Mouse (Mus musculus): Measurements from ENCODE around the gene Ubac2. TPM values are rescaled to one million over a fixed set of nuclear protein-coding genes. Genes with fewer than 3 reads are reported as not detected.

Gene Ubac2
- polyA plus RNA-seq, 1 experiment from 2014 or later: 48.9 TPM

DNA sequence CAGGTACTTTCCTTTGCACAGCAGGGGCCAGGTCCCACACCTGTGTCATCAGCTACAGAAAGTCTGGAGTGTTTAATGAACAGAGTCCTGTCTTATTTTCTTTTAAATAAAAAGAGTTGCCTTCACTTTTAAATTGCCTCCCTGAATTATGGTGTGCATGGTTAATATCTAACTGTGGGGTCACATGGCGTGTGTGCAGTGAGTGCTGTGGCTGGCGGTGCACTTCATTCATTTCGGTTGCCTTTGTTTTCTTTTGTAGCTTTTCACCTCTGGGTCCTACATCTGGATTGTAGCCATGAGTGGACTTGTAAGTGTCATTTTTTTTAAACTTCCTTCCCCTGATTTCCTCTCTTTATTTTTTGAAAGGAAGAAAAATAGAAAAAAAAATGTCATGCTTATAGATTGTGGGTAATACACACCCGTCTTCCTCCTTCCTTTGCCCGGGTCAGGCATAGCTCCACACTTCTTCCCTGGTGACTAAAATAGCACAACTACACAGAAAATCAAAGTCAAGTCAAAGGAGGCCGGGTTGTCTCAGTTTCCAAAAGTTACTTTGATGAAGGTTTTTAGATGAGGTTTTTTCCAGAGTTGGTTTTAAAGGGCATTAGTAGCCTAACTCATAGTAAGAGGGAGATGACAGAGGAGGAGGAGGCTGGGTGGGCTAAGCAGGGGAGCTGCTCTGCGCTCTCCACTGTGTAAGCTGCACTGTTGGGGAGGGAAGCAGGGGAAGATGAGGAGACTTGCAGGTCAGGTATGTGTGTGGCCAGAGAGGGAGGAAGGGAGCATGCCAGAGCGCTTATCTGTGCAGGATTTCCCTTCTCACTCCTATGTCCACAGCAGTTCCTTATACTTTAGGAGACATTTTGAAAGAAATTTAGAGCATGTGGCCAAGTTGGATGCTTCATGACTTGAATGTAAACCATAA is 104.9 kb downstream of the Ubac2 start:
- Histone ChIP-seq H3K4me1 (ENCODE audit: control insufficient read depth, insufficient read depth, low read depth, low read length) (no peaks in the 10 kb centered on the region), H3K27me3 (replicated peaks; ENCODE audit: control insufficient read depth, insufficient read depth, low read length) (no peaks in the 10 kb centered on the region), H3K4me2 (ENCODE audit: low read length) (no peak overlapping the region), H3K36me3 (ENCODE audit: control insufficient read depth, insufficient read depth, low read length) (no peaks in the 10 kb centered on the region), H3K27ac (ENCODE audit: low read depth, low read length) (no peak overlapping the region; the same call in 1 of the 2 replicates), H3K9ac (ENCODE audit: low read depth, low read length) (no peak overlapping the region), H3K4me3 (ENCODE audit: low read length) (no peak overlapping the region), H3K9me3 (ENCODE audit: control insufficient read depth, low read length) (no peaks in the 10 kb centered on the region)
- no peak for ATAC-seq
- 72% methylated on average over 8 of the region's 8 CpGs for WGBS

DNA sequence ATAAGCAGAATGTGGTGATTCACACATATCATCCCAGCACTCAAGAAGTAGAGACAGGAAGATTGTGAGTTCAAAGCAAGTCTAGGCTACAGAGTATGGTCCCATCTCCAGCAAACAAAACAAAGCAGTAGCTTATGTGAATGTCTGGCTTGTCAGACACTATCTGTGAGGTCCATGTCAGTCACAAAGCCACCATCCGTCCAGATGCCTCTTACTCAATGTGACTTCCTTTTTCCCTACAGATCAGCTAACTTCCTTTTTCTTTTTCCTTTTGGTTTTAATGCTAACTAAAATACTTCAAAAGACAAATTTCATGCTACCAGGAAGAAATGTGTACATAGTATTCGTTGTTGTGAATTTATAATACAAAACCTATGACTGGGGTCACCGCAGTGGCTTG is 107.1 kb downstream of the Ubac2 start:
- H3K4me2 ChIP-seq (ENCODE audit: low read length): no peak overlapping the region
- no peak overlapping the region for H3K9ac ChIP-seq (ENCODE audit: low read depth, low read length)
- ATAC-seq: no peak
- no peaks in the 10 kb centered on the region for H3K36me3 ChIP-seq (ENCODE audit: control insufficient read depth, insufficient read depth, low read length)
- no peak overlapping the region for H3K27ac ChIP-seq (ENCODE audit: low read depth, low read length)
- WGBS: 87% methylated on average over 3 of the region's 3 CpGs
- H3K4me1 ChIP-seq (ENCODE audit: control insufficient read depth, insufficient read depth, low read depth, low read length): no peaks in the 10 kb centered on the region
- H3K27me3 ChIP-seq (replicated peaks; ENCODE audit: control insufficient read depth, insufficient read depth, low read length): no peaks in the 10 kb centered on the region
- H3K4me3 ChIP-seq (ENCODE audit: low read length): no peak overlapping the region
- no peaks in the 10 kb centered on the region for H3K9me3 ChIP-seq (ENCODE audit: control insufficient read depth, low read length)

DNA sequence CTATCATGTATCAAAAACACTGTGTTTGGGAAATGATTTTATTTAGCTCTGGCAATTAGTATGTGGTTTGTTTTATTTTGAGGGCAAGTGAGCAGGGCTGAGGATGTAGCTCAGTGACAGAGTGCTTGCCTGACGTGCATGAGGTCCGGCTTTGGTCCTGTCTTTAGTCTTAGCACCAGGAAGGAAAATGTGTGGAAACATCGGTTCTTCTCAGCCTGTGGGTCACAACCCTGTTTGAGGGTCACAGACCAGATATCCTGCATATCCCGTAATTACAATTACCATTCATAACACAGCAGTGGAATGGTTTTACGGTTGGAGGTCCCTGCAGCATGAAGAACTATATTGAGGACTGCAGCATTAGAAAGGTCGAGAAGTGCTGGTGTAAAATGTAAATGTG is 107.6 kb downstream of the Ubac2 start:
- no peaks in the 10 kb centered on the region for H3K9me3 ChIP-seq (ENCODE audit: control insufficient read depth, low read length)
- no peaks in the 10 kb centered on the region for H3K27me3 ChIP-seq (replicated peaks; ENCODE audit: control insufficient read depth, insufficient read depth, low read length)
- no peak overlapping the region for H3K9ac ChIP-seq (ENCODE audit: low read depth, low read length)
- H3K4me2 ChIP-seq (ENCODE audit: low read length): no peak overlapping the region
- no peak for ATAC-seq
- no peaks in the 10 kb centered on the region for H3K4me1 ChIP-seq (ENCODE audit: control insufficient read depth, insufficient read depth, low read depth, low read length)
- H3K27ac ChIP-seq (ENCODE audit: low read depth, low read length): no peak overlapping the region
- no peaks in the 10 kb centered on the region for H3K36me3 ChIP-seq (ENCODE audit: control insufficient read depth, insufficient read depth, low read length)
- no peak overlapping the region for H3K4me3 ChIP-seq (ENCODE audit: low read length)
- WGBS: 82% methylated on average over 6 of the region's 6 CpGs

DNA sequence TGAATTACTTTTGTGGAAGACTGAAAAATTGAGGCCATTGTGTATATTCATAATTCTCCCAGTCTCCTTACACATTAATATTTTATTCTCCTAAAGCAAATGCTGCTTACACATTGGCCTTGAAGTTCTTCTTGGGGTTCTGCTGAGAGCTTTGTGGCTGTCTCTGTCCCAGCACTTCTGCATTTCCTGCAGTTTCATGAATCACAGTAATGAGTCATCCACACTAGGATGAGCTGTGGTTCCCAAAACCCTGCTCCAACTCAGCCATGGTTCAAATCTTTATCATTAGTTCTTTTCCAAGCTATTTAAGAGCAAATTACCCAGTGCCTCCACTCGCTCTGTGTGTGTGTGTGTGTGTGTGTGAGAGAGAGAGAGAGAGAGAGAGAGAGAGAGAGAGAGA is 108.9 kb downstream of the Ubac2 start:
- 81% methylated on average over 1 of the region's 1 CpGs for WGBS
- no peaks in the 10 kb centered on the region for H3K4me1 ChIP-seq (ENCODE audit: control insufficient read depth, insufficient read depth, low read depth, low read length)
- no peak overlapping the region for H3K4me2 ChIP-seq (ENCODE audit: low read length)
- H3K9me3 ChIP-seq (ENCODE audit: control insufficient read depth, low read length): no peaks in the 10 kb centered on the region
- no peak overlapping the region for H3K4me3 ChIP-seq (ENCODE audit: low read length)
- no peaks in the 10 kb centered on the region for H3K27me3 ChIP-seq (replicated peaks; ENCODE audit: control insufficient read depth, insufficient read depth, low read length)
- H3K9ac ChIP-seq (ENCODE audit: low read depth, low read length): no peak overlapping the region
- no peak for ATAC-seq
- no peak overlapping the region for H3K27ac ChIP-seq (ENCODE audit: low read depth, low read length)
- no peaks in the 10 kb centered on the region for H3K36me3 ChIP-seq (ENCODE audit: control insufficient read depth, insufficient read depth, low read length)

DNA sequence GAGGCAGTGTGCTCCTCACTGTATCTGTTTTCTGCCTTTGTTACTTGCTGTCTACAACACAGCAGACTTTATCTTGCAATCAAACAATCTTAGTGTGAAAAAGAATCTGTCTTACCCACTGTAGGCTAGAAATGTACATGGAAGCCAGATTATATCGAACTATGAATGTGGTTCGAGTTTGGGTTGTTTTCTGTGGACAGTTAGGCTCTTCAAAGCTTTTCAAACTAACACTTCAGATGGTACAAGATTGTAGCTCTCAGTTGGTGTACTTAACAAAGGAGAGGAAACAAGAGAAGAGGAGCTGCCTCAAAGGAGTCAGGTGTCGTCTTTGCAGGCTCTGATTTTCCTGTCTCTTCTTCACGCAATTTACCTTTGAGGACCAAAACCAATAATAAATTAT is 109.3 kb downstream of the Ubac2 start:
- Histone ChIP-seq H3K27ac (ENCODE audit: low read depth, low read length) (no peak overlapping the region), H3K9ac (ENCODE audit: low read depth, low read length) (no peak overlapping the region), H3K4me2 (ENCODE audit: low read length) (no peak overlapping the region), H3K4me3 (ENCODE audit: low read length) (no peak overlapping the region), H3K27me3 (replicated peaks; ENCODE audit: control insufficient read depth, insufficient read depth, low read length) (no peaks in the 10 kb centered on the region), H3K36me3 (ENCODE audit: control insufficient read depth, insufficient read depth, low read length) (no peaks in the 10 kb centered on the region), H3K4me1 (ENCODE audit: control insufficient read depth, insufficient read depth, low read depth, low read length) (no peaks in the 10 kb centered on the region), H3K9me3 (ENCODE audit: control insufficient read depth, low read length) (no peaks in the 10 kb centered on the region)
- WGBS: 90% methylated on average over 4 of the region's 4 CpGs
- no peak for ATAC-seq

DNA sequence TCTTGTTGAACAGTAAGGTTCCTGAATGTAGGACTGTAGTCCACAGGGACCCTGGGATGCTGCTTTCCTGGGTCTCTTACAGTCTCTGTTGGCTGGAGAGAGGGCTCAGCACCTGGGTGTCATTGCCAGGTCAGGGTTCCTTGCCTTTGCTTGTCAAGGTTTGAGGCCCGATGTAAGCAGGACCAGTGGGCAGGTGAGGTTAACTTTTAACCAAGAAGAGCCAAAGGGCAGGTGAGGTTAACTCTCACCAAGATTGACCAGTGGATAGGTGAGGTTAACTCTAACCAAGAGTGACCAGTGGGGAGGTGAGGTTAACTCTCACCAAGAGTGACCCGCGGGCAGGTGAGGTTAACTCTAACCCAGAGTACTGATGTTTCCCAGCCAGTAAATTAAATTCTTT is 110.9 kb downstream of the Ubac2 start:
- H3K4me1 ChIP-seq (ENCODE audit: control insufficient read depth, insufficient read depth, low read depth, low read length): no peaks in the 10 kb centered on the region
- no peaks in the 10 kb centered on the region for H3K9me3 ChIP-seq (ENCODE audit: control insufficient read depth, low read length)
- H3K4me3 ChIP-seq (ENCODE audit: low read length): no peak overlapping the region
- no peak overlapping the region for H3K9ac ChIP-seq (ENCODE audit: low read depth, low read length)
- no peak overlapping the region for H3K4me2 ChIP-seq (ENCODE audit: low read length)
- peaks cover 3% of the 10 kb centered on the region for H3K36me3 ChIP-seq (ENCODE audit: control insufficient read depth, insufficient read depth, low read length)
- 95% methylated on average over 3 of the region's 3 CpGs for WGBS
- H3K27me3 ChIP-seq (replicated peaks; ENCODE audit: control insufficient read depth, insufficient read depth, low read length): no peaks in the 10 kb centered on the region
- no peak overlapping the region for H3K27ac ChIP-seq (ENCODE audit: low read depth, low read length)
- no peak for ATAC-seq

DNA sequence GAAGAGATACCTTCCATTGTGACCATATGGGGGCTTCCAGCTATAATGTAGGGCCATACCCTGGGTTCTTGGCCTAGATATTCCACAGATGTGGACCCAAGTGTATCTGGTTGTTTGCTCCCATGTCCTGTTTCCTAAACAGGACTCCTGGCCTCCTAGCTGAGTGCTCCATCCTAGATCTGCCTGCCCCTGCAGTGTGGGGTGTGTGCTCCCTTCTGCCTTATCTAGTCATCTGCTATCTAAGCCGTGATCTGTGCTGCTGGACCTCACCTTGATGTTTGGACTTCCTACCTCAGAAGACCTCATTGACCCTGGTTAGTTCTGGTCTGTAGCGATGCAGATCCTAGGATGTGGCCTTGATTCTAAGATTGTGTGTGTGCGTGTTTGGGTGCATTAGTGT is 111.4 kb downstream of the Ubac2 start:
- Histone ChIP-seq H3K4me3 (ENCODE audit: low read length) (no peak overlapping the region), H3K4me1 (ENCODE audit: control insufficient read depth, insufficient read depth, low read depth, low read length) (no peaks in the 10 kb centered on the region), H3K4me2 (ENCODE audit: low read length) (no peak overlapping the region), H3K9me3 (ENCODE audit: control insufficient read depth, low read length) (no peaks in the 10 kb centered on the region), H3K36me3 (ENCODE audit: control insufficient read depth, insufficient read depth, low read length) (peaks cover 8% of the 10 kb centered on the region), H3K9ac (ENCODE audit: low read depth, low read length) (no peak overlapping the region), H3K27ac (ENCODE audit: low read depth, low read length) (no peak overlapping the region), H3K27me3 (replicated peaks; ENCODE audit: control insufficient read depth, insufficient read depth, low read length) (no peaks in the 10 kb centered on the region)
- no peak for ATAC-seq
- WGBS: 100% methylated on average over 3 of the region's 3 CpGs

DNA sequence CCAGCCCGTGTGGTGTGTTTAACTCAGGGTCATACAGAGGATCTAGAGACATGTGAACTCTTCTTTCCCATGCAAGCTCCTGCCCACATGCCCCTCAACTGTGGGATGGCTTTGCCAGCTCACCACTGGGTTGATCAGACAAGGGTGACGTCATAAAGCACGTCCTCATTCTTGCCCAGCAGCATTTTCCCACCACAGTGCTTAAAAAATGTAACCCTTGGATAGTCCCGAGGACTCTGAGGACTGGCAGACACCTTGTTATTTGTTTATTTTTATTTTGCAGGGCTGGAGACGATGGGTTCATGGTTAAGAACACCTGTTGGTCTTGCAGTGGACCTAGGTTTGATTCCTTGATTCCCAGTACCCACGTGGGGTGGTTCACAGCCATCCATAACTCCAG is 112.5 kb downstream of the Ubac2 start:
- peaks cover 10% of the 10 kb centered on the region for H3K36me3 ChIP-seq (ENCODE audit: control insufficient read depth, insufficient read depth, low read length)
- H3K4me1 ChIP-seq (ENCODE audit: control insufficient read depth, insufficient read depth, low read depth, low read length): no peaks in the 10 kb centered on the region
- no peak overlapping the region for H3K27ac ChIP-seq (ENCODE audit: low read depth, low read length)
- H3K4me2 ChIP-seq (ENCODE audit: low read length): no peak overlapping the region
- no peak overlapping the region for H3K9ac ChIP-seq (ENCODE audit: low read depth, low read length)
- no peak for ATAC-seq
- H3K27me3 ChIP-seq (replicated peaks; ENCODE audit: control insufficient read depth, insufficient read depth, low read length): no peaks in the 10 kb centered on the region
- WGBS: 92% methylated on average over 6 of the region's 6 CpGs
- no peaks in the 10 kb centered on the region for H3K9me3 ChIP-seq (ENCODE audit: control insufficient read depth, low read length)
- H3K4me3 ChIP-seq (ENCODE audit: low read length): no peak overlapping the region

DNA sequence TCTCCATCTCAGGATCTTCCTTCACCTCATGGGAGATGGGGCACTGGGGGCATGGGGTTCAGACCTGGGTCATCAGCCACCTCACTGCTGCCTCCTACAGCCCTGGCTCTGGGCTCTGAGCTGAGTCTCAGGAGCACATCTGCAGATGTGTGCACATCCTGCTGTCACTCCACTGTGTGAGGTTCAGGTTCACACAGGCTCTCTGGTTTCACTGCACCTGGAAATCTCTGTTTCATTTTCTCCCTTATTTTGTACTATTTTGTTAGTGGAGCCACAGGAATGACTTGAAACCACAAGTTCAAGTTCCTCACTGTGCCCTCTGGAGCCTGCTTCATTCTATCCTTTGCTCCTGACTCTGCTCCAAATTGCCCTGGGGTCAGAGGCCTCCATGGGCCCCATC is 113.5 kb downstream of the Ubac2 start:
- Histone ChIP-seq H3K4me3 (ENCODE audit: low read length) (no peak overlapping the region), H3K9ac (ENCODE audit: low read depth, low read length) (no peak overlapping the region), H3K9me3 (ENCODE audit: control insufficient read depth, low read length) (no peaks in the 10 kb centered on the region), H3K4me1 (ENCODE audit: control insufficient read depth, insufficient read depth, low read depth, low read length) (no peaks in the 10 kb centered on the region), H3K36me3 (ENCODE audit: control insufficient read depth, insufficient read depth, low read length) (peaks cover 10% of the 10 kb centered on the region), H3K27ac (ENCODE audit: low read depth, low read length) (no peak overlapping the region), H3K4me2 (ENCODE audit: low read length) (no peak overlapping the region), H3K27me3 (replicated peaks; ENCODE audit: control insufficient read depth, insufficient read depth, low read length) (no peaks in the 10 kb centered on the region)
- 0 out of 2 replicates have a peak, but pooled peaks have one; percentile 24 for ATAC-seq
